Mouse (Mus musculus): Measurements from ENCODE around the gene Epha2. TPM values are rescaled to one million over a fixed set of nuclear protein-coding genes. Genes with fewer than 3 reads are reported as not detected.

The Epha2 gene
- polyA plus RNA-seq, 1 experiment from 2014 or later: 0.21 TPM

DNA sequence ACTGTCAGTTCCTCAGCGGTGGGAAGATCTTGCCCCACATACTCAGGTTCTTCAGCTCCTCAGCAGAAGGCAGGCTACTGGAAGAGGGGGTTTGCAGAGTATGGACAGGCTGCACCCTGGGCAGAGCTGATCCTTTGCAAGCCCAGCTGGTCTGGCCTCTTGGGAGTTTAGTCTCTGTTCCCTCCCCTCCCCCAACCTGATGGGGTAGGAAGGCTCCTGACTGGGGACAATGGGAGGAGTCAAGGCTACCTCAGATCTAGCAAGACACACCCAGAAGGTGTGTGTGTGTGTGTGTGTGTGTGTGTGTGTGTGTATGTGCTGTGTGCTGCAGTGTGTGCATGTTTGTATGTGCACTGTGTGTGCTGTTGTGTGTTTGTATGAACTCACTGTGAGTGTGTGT lies 37.8 kb downstream of the Epha2 start:
- H3K4me1 ChIP-seq (ENCODE audit: control insufficient read depth, insufficient read depth, low read length): no peaks in the 10 kb centered on the region
- no peaks in the 10 kb centered on the region for H3K36me3 ChIP-seq (ENCODE audit: control insufficient read depth, insufficient read depth, low read length)
- H3K27ac ChIP-seq (ENCODE audit: low read depth, low read length): no peak overlapping the region
- no peak for ATAC-seq (ENCODE audit: low read depth)
- no peak overlapping the region for H3K4me2 ChIP-seq (ENCODE audit: low read depth, low read length)
- no peaks in the 10 kb centered on the region for H3K9me3 ChIP-seq (ENCODE audit: control insufficient read depth, low read length)
- WGBS: 21% methylated on average over 1 of the region's 1 CpGs
- H3K4me3 ChIP-seq (ENCODE audit: low read depth, low read length): no peak overlapping the region
- no peaks in the 10 kb centered on the region for H3K27me3 ChIP-seq (ENCODE audit: control insufficient read depth, insufficient read depth, low read length)
- H3K9ac ChIP-seq (replicated peaks; ENCODE audit: low read depth, low read length): no peak overlapping the region

DNA sequence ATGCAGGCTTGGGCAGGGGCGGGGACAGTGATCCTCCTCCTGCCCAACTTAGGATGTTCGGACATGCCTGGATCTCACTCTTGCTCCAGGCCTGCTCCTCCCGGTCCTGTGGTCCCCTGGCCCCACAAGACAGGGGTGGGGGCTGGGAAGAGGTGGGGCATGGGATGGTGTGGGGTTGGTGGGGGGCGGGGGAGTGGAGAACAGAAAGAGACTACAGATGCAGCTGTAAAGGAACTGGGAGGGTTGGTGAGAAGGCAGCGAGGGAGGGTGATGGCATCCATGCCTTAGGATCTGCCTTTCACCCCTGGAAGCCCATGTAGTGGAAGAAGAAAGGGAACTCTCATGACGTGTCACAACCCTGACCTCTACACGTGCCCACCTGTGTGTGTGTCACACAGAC lies 40.4 kb downstream of the Epha2 start:
- H3K9me3 ChIP-seq (ENCODE audit: control insufficient read depth, low read length): no peaks in the 10 kb centered on the region
- no peak overlapping the region for H3K27ac ChIP-seq (ENCODE audit: low read depth, low read length)
- no peaks in the 10 kb centered on the region for H3K27me3 ChIP-seq (ENCODE audit: control insufficient read depth, insufficient read depth, low read length)
- 75% methylated on average over 7 of the region's 7 CpGs for WGBS
- no peaks in the 10 kb centered on the region for H3K36me3 ChIP-seq (ENCODE audit: control insufficient read depth, insufficient read depth, low read length)
- H3K4me3 ChIP-seq (ENCODE audit: low read depth, low read length): no peak overlapping the region
- no peak overlapping the region for H3K4me2 ChIP-seq (ENCODE audit: low read depth, low read length)
- no peak for ATAC-seq (ENCODE audit: low read depth)
- no peaks in the 10 kb centered on the region for H3K4me1 ChIP-seq (ENCODE audit: control insufficient read depth, insufficient read depth, low read length)
- H3K9ac ChIP-seq (replicated peaks; ENCODE audit: low read depth, low read length): no peak overlapping the region

DNA sequence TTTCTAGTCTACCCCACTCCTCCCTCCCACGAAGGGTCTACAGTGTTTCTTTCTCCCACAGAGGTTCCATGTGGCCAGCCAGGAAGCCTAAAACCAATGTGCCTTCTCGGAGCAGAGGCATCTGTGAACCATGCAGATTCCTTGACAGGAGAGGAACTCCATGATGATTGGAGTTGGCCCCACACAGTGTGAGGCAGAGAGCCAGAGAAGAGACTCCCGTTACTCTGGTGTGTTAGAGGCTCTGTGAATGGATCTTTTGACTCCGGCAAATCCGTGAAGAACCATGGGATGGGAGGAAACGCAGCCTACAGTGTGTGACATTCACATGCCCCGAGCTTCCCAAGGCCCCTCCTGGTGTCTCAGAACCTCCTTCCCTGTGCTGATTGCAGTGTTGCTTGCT lies 42.5 kb downstream of the Epha2 start:
- WGBS: 59% methylated on average over 7 of the region's 7 CpGs
- ATAC-seq (ENCODE audit: low read depth): no peak
- no peaks in the 10 kb centered on the region for H3K4me1 ChIP-seq (ENCODE audit: control insufficient read depth, insufficient read depth, low read length)
- H3K9me3 ChIP-seq (ENCODE audit: control insufficient read depth, low read length): no peaks in the 10 kb centered on the region
- H3K9ac ChIP-seq (replicated peaks; ENCODE audit: low read depth, low read length): no peak overlapping the region
- H3K27ac ChIP-seq (ENCODE audit: low read depth, low read length): no peak overlapping the region
- H3K4me3 ChIP-seq (ENCODE audit: low read depth, low read length): no peak overlapping the region
- H3K27me3 ChIP-seq (ENCODE audit: control insufficient read depth, insufficient read depth, low read length): no peaks in the 10 kb centered on the region
- no peaks in the 10 kb centered on the region for H3K36me3 ChIP-seq (ENCODE audit: control insufficient read depth, insufficient read depth, low read length)
- H3K4me2 ChIP-seq (ENCODE audit: low read depth, low read length): no peak overlapping the region

DNA sequence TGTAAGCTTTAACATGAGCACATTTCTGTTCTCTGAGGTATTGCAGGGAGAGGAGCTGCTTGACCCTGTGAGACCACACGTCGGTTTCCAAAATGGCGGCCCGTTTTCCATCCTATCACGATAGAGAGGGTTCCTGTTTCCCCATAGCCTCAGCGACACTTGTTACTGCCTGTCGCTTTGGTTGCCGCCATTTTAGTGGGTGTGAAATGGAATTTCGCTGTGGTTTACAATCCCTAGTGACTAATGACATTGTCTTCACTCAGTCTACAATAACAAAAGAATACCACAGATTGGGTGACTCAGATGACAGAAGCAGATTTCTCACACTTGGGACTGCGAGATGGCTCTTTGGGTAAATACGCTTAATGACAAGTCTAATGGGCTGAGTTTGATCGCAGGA lies 44.2 kb downstream of the Epha2 start:
- Histone ChIP-seq H3K27me3 (ENCODE audit: control insufficient read depth, insufficient read depth, low read length) (no peaks in the 10 kb centered on the region), H3K4me1 (ENCODE audit: control insufficient read depth, insufficient read depth, low read length) (no peaks in the 10 kb centered on the region), H3K4me3 (ENCODE audit: low read depth, low read length) (no peak overlapping the region), H3K9me3 (ENCODE audit: control insufficient read depth, low read length) (no peaks in the 10 kb centered on the region), H3K27ac (ENCODE audit: low read depth, low read length) (no peak overlapping the region), H3K36me3 (ENCODE audit: control insufficient read depth, insufficient read depth, low read length) (no peaks in the 10 kb centered on the region), H3K4me2 (ENCODE audit: low read depth, low read length) (no peak overlapping the region), H3K9ac (replicated peaks; ENCODE audit: low read depth, low read length) (no peak overlapping the region)
- WGBS: 83% methylated on average over 12 of the region's 12 CpGs
- ATAC-seq (ENCODE audit: low read depth): no peak

DNA sequence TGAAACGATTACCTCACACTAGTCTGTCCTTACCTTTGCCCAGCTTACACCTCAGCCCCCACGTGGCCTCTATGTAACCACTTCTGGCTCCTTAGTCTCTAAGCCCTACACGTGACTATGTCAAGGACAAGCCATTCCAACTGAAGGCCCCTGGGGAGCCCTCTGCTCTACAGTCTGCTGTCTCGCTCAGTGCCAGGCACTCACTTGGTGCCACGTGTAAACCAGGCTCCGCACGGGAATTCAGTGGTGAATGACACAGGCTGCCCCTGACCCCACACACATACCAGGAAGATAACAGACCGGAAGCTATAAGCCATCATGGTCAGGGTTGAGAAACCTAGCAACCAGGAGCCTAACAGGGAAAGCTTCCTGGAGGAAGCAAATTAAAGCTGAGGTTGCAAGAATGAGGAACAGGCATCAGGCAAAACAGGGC lies 46.3 kb downstream of the Epha2 start:
- Histone ChIP-seq H3K4me1 (ENCODE audit: control insufficient read depth, insufficient read depth, low read length) (no peaks in the 10 kb centered on the region), H3K4me2 (ENCODE audit: low read depth, low read length) (no peak overlapping the region), H3K4me3 (ENCODE audit: low read depth, low read length) (no peak overlapping the region), H3K36me3 (ENCODE audit: control insufficient read depth, insufficient read depth, low read length) (no peaks in the 10 kb centered on the region), H3K27me3 (ENCODE audit: control insufficient read depth, insufficient read depth, low read length) (no peaks in the 10 kb centered on the region), H3K27ac (ENCODE audit: low read depth, low read length) (no peak overlapping the region), H3K9ac (replicated peaks; ENCODE audit: low read depth, low read length) (no peak overlapping the region), H3K9me3 (ENCODE audit: control insufficient read depth, low read length) (no peaks in the 10 kb centered on the region)
- ATAC-seq (ENCODE audit: low read depth): no peak
- 60% methylated on average over 8 of the region's 8 CpGs for WGBS

DNA sequence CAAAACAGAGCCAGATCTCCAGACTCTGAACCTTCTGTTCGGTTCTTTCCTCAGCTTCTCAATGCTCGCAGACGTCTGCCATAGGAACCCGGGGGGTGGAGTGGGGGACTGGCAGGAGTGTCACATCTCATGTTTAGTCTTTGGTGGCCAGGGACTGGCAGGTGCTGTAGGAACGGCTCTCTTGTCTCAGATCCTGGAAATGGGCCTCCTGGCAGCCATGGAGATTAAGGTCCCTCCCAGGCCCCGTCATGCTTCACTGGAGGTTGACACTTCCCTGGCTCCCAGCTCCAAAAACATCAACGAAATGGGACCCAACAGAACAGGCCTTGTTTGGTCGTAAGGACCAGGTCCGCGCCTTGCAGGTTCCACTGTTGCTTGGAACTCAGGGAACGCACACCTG lies 47.6 kb downstream of the Epha2 start:
- Histone ChIP-seq H3K36me3 (ENCODE audit: control insufficient read depth, insufficient read depth, low read length) (no peaks in the 10 kb centered on the region), H3K4me2 (ENCODE audit: low read depth, low read length) (no peak overlapping the region), H3K27me3 (ENCODE audit: control insufficient read depth, insufficient read depth, low read length) (no peaks in the 10 kb centered on the region), H3K9ac (replicated peaks; ENCODE audit: low read depth, low read length) (no peak overlapping the region), H3K9me3 (ENCODE audit: control insufficient read depth, low read length) (no peaks in the 10 kb centered on the region), H3K4me3 (ENCODE audit: low read depth, low read length) (no peak overlapping the region), H3K4me1 (ENCODE audit: control insufficient read depth, insufficient read depth, low read length) (no peaks in the 10 kb centered on the region), H3K27ac (ENCODE audit: low read depth, low read length) (no peak overlapping the region)
- WGBS: 78% methylated on average over 11 of the region's 11 CpGs
- no peak for ATAC-seq (ENCODE audit: low read depth)

DNA sequence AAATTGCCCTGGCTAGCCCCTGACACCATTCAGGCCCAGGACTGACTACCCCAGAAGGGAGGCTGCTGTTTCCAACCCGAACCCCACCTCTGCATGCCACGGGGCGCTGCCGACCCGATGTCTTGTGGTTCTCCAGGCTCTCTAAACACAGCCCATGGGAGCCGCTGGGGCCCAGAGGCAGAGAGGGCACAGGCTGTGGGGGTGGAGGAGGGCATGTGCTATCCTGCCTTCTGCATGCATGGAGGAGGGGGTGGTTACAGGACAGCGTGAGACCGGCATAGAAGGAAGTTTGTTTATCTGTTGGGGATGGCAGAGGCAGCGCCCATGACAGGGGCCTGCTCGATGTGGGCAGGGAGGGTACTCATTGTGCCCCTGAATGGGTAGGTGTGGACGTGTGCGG lies 49.0 kb downstream of the Epha2 start:
- H3K9me3 ChIP-seq (ENCODE audit: control insufficient read depth, low read length): no peaks in the 10 kb centered on the region
- H3K4me1 ChIP-seq (ENCODE audit: control insufficient read depth, insufficient read depth, low read length): no peaks in the 10 kb centered on the region
- H3K36me3 ChIP-seq (ENCODE audit: control insufficient read depth, insufficient read depth, low read length): no peaks in the 10 kb centered on the region
- no peak overlapping the region for H3K4me2 ChIP-seq (ENCODE audit: low read depth, low read length)
- ATAC-seq (ENCODE audit: low read depth): no peak
- H3K27ac ChIP-seq (ENCODE audit: low read depth, low read length): no peak overlapping the region
- no peak overlapping the region for H3K9ac ChIP-seq (replicated peaks; ENCODE audit: low read depth, low read length)
- H3K27me3 ChIP-seq (ENCODE audit: control insufficient read depth, insufficient read depth, low read length): no peaks in the 10 kb centered on the region
- 87% methylated on average over 12 of the region's 12 CpGs for WGBS
- no peak overlapping the region for H3K4me3 ChIP-seq (ENCODE audit: low read depth, low read length)

DNA sequence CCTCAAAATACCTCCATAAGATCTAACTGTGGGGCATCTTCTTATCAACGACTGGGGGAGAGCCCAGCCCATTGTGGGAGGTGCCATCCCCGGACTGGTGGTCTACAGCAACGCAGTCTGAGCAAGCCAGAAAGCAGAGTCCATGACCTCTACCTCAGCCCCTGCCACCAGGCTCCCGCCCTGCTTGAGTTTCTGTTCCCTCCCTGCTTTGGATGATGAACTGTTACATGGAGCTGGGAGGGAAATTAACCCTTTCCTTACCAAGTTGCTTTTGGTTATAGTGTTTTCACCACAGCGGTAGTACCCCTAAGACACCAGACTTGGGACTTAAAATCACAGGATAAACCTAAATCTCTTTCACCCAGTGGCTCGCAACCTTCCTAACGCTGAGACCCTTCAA lies 50.9 kb downstream of the Epha2 start:
- no peak overlapping the region for H3K4me2 ChIP-seq (ENCODE audit: low read depth, low read length)
- H3K9ac ChIP-seq (replicated peaks; ENCODE audit: low read depth, low read length): no peak overlapping the region
- H3K27ac ChIP-seq (ENCODE audit: low read depth, low read length): no peak overlapping the region
- 69% methylated on average over 7 of the region's 7 CpGs for WGBS
- H3K36me3 ChIP-seq (ENCODE audit: control insufficient read depth, insufficient read depth, low read length): no peaks in the 10 kb centered on the region
- H3K9me3 ChIP-seq (ENCODE audit: control insufficient read depth, low read length): no peaks in the 10 kb centered on the region
- H3K4me1 ChIP-seq (ENCODE audit: control insufficient read depth, insufficient read depth, low read length): no peaks in the 10 kb centered on the region
- H3K4me3 ChIP-seq (ENCODE audit: low read depth, low read length): no peak overlapping the region
- H3K27me3 ChIP-seq (ENCODE audit: control insufficient read depth, insufficient read depth, low read length): no peaks in the 10 kb centered on the region
- ATAC-seq (ENCODE audit: low read depth): no peak

DNA sequence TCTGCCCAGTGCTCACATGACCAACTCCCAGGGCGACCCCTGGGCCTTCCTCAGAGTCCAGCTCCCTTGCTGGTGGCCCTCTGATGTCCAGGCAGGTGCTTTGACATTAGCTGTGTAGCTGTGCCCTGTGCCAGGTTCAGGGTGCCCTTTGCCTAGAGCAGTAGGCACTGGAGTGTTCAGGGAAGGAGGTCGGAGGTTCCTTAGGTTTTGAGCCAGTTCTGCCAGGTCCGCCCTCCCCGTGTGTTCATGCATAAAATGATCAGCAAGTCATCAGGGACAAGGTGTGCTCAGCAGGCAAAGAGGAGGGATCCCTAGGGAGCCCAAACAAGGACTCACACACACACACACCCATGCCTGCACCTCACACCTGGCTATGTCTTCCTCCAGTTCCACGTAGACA lies 51.9 kb downstream of the Epha2 start:
- no peak for ATAC-seq (ENCODE audit: low read depth)
- Histone ChIP-seq H3K27me3 (ENCODE audit: control insufficient read depth, insufficient read depth, low read length) (no peaks in the 10 kb centered on the region), H3K9me3 (ENCODE audit: control insufficient read depth, low read length) (no peaks in the 10 kb centered on the region), H3K9ac (replicated peaks; ENCODE audit: low read depth, low read length) (no peak overlapping the region), H3K27ac (ENCODE audit: low read depth, low read length) (no peak overlapping the region), H3K4me1 (ENCODE audit: control insufficient read depth, insufficient read depth, low read length) (no peaks in the 10 kb centered on the region), H3K4me3 (ENCODE audit: low read depth, low read length) (no peak overlapping the region), H3K36me3 (ENCODE audit: control insufficient read depth, insufficient read depth, low read length) (no peaks in the 10 kb centered on the region), H3K4me2 (ENCODE audit: low read depth, low read length) (no peak overlapping the region)
- 76% methylated on average over 5 of the region's 5 CpGs for WGBS

DNA sequence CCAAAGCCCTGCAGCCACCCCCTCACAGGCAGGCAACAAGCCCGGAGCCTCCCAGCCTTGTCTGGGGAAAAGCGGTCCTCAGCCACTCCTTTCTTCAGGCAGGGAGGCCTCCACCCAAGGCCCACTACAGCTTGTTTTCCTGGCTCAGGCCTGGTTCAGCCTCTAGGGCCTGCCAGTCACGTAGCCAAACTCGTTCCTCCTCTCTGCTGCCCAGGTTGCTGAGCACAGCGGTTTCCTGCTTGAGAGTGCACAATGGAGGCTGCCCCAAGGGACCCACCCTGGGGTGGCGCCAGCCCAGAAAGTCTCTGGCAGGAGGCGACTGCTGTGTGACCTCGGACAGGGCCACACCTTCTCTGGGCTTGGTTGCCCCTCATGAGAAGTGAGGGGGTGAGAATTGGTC lies 52.8 kb downstream of the Epha2 start:
- no peak overlapping the region for H3K4me3 ChIP-seq (ENCODE audit: low read depth, low read length)
- no peak for ATAC-seq (ENCODE audit: low read depth)
- no peak overlapping the region for H3K4me2 ChIP-seq (ENCODE audit: low read depth, low read length)
- H3K9ac ChIP-seq (replicated peaks; ENCODE audit: low read depth, low read length): no peak overlapping the region
- no peaks in the 10 kb centered on the region for H3K27me3 ChIP-seq (ENCODE audit: control insufficient read depth, insufficient read depth, low read length)
- no peaks in the 10 kb centered on the region for H3K4me1 ChIP-seq (ENCODE audit: control insufficient read depth, insufficient read depth, low read length)
- H3K9me3 ChIP-seq (ENCODE audit: control insufficient read depth, low read length): no peaks in the 10 kb centered on the region
- no peak overlapping the region for H3K27ac ChIP-seq (ENCODE audit: low read depth, low read length)
- WGBS: 72% methylated on average over 8 of the region's 8 CpGs
- H3K36me3 ChIP-seq (ENCODE audit: control insufficient read depth, insufficient read depth, low read length): no peaks in the 10 kb centered on the region
